Mouse (Mus musculus) myocyte (in vitro differentiated cells): ENCODE measurements at regions not wholly inside any gene's neighbourhood (a gene's known extent, or its start where the extent isn't known, plus 50 kb on each side); places are given as distances from the start of the nearest gene placed in this dataset.

ENCODE experiments used
- H3K27me3 ChIP-seq: one replicate; pipeline ENCODE4 v1.6.1; 2011; ENCODE audit not compliant: control insufficient read depth, insufficient read depth, insufficient read length
- H3K36me3 ChIP-seq: one replicate; pipeline ENCODE4 v1.6.1; 2011; ENCODE audit not compliant: control insufficient read depth, insufficient read depth
- H3K4me2 ChIP-seq: one replicate; pipeline ENCODE4 v1.6.1; 2011; ENCODE audit warnings: low read depth, control low read depth
- H3K4me3 ChIP-seq: one replicate; pipeline ENCODE4 v1.5.1; 2011; ENCODE audit warnings: mild to moderate bottlenecking, control low read depth, moderate library complexity
- H3K79me2 ChIP-seq: one replicate; pipeline ENCODE4 v1.6.1; 2011; ENCODE audit not compliant: control insufficient read depth, insufficient read depth
- H3ac ChIP-seq: one replicate; pipeline ENCODE4 v1.6.1; 2011; ENCODE audit not compliant: control insufficient read depth, insufficient read length
- CEBPB ChIP-seq: IDR thresholded peaks from 2 replicates; pipeline ENCODE4 v1.6.1; 2011; ENCODE audit warnings: mild to moderate bottlenecking, moderate library complexity; ENCODE audit not compliant: poor library complexity, insufficient read depth, severe bottlenecking
- E2F4 ChIP-seq: IDR thresholded peaks from one replicate; pipeline ENCODE4 v1.6.1; 2011; ENCODE audit warnings: mild to moderate bottlenecking, control low read depth, moderate library complexity; ENCODE audit not compliant: insufficient read depth
- MAX ChIP-seq: IDR thresholded peaks from one replicate; pipeline ENCODE4 v1.6.1; 2011; ENCODE audit warnings: low read depth, mild to moderate bottlenecking, control low read depth
- MYOD1 ChIP-seq, 3 experiments: IDR thresholded peaks; one replicate each; pipeline ENCODE4 v1.6.1; 2011; ENCODE audit warnings: control low read depth in 2 of 3, low read depth in 2 of 3, mild to moderate bottlenecking in 2 of 3, moderate library complexity in 1 of 3; ENCODE audit not compliant: insufficient read length in 2 of 3, control insufficient read depth in 1 of 3
- MYOG ChIP-seq, 3 experiments: IDR thresholded peaks; one replicate each; pipeline ENCODE4 v1.6.1; 2011; ENCODE audit warnings: control low read depth in 2 of 3, low read depth in 2 of 3, mild to moderate bottlenecking in 2 of 3; ENCODE audit not compliant: insufficient read length in 2 of 3, control insufficient read depth in 1 of 3, insufficient read depth in 1 of 3
- POLR2A ChIP-seq: IDR thresholded peaks from one replicate; pipeline ENCODE4 v1.6.1; 2011; ENCODE audit warnings: low read depth, mild to moderate bottlenecking, control low read depth, moderate library complexity; ENCODE audit not compliant: insufficient read length
- POLR2AphosphoS2 ChIP-seq: IDR thresholded peaks from one replicate; pipeline ENCODE4 v1.6.1; 2011; ENCODE audit warnings: low read depth, control low read depth; ENCODE audit not compliant: insufficient read length
- REST ChIP-seq: IDR thresholded peaks from one replicate; pipeline ENCODE4 v1.6.1; 2011; ENCODE audit warnings: mild to moderate bottlenecking, control low read depth, moderate library complexity; ENCODE audit not compliant: insufficient read depth, insufficient read length
- SRF ChIP-seq: IDR thresholded peaks from one replicate; pipeline ENCODE4 v1.6.1; 2011; ENCODE audit warnings: low read depth; ENCODE audit not compliant: control insufficient read depth, insufficient read length
- TCF12 ChIP-seq: IDR thresholded peaks from one replicate; pipeline ENCODE4 v1.6.1; 2011; ENCODE audit warnings: mild to moderate bottlenecking, control low read depth; ENCODE audit not compliant: poor library complexity, insufficient read depth, severe bottlenecking
- TCF3 ChIP-seq: IDR thresholded peaks from one replicate; pipeline ENCODE4 v1.6.1; 2011; ENCODE audit warnings: low read depth, control low read depth; ENCODE audit not compliant: insufficient read length
- USF1 ChIP-seq: IDR thresholded peaks from one replicate; pipeline ENCODE4 v1.6.1; 2011; ENCODE audit warnings: low read depth, mild to moderate bottlenecking, control low read depth, moderate library complexity

DNA sequence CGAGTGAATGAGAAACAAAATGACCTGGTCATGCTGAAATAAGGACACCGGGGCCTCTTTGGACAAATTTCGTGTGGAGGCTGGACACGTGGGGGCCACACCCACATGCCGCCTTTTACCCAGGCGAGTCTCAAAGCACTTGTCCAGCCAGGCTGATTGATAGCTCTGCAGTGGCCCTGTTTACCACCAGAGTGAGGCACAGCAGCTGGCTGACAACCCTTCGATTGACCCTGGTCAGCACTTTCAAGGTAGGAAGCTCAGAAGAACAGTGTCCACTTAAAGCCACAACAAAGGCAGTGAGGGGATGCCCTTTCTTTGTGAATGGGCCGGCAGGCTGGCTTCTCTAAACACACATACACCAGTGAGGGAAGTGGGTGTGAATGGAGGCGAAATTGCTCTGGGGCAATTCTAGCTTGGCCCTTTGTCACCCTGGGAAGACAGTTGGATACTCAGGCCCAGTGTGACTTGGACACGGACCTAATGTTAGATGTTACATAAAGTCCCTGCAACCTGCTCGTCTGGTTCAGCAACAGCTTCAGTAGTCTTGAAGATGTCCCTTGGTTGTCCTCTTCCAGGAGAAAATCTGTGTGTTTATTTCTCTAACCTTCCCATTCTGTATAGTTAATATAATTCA, 219.6 kb upstream of the Jarid2 start:
- Histone ChIP-seq H3ac (no peak overlapping the region), H3K27me3 (no peaks in the 10 kb centered on the region), H3K36me3 (no peaks in the 10 kb centered on the region), H3K79me2 (no peaks in the 10 kb centered on the region), H3K4me3 (no peak overlapping the region), H3K4me2 (no peak overlapping the region)
- no peak for TF ChIP-seq MAX
- TF ChIP-seq E2F4: no peak
- TF ChIP-seq SRF: no peak
- peak in 1 of 3 experiments; percentile 6 for TF ChIP-seq MYOG (IDR thresholded peaks at IDR 0.05; ENCODE audit: control insufficient read depth in 1 of 3, insufficient read depth in 1 of 3, insufficient read length in 2 of 3, low read depth in 2 of 3)

- no peaks in the 10 kb centered on the region for H3K27me3 ChIP-seq
- no peak for TF ChIP-seq MAX
- no peak for TF ChIP-seq E2F4
- TF ChIP-seq TCF12: no peak
- TF ChIP-seq SRF: no peak
- no peak for TF ChIP-seq POLR2A
- no peak for TF ChIP-seq MYOD1 (IDR thresholded peaks at IDR 0.05; ENCODE audit: control insufficient read depth in 1 of 3, insufficient read length in 2 of 3, low read depth in 2 of 3)
- TF ChIP-seq REST: no peak
- TF ChIP-seq MYOG (IDR thresholded peaks at IDR 0.05; ENCODE audit: control insufficient read depth in 1 of 3, insufficient read depth in 1 of 3, insufficient read length in 2 of 3, low read depth in 2 of 3): no peak
- no peak for TF ChIP-seq USF1
- TF ChIP-seq CEBPB: no peak
- no peak for TF ChIP-seq POLR2AphosphoS2
- no peak for TF ChIP-seq TCF3
- H3ac ChIP-seq: no peak overlapping the region
- no peaks in the 10 kb centered on the region for H3K36me3 ChIP-seq
- H3K4me2 ChIP-seq: no peak overlapping the region
- no peaks in the 10 kb centered on the region for H3K79me2 ChIP-seq
- no peak overlapping the region for H3K4me3 ChIP-seq
Observed at GRCm38 (mm10) chr13:44513378-44514285, 215.6 kb upstream of the Jarid2 start.

GRCm38 (mm10) chr13:44514636-44515158, 214.6 kb upstream of the Jarid2 start:
- Histone ChIP-seq H3K4me2 (no peak overlapping the region), H3ac (no peak overlapping the region), H3K4me3 (no peak overlapping the region), H3K36me3 (no peaks in the 10 kb centered on the region), H3K79me2 (no peaks in the 10 kb centered on the region), H3K27me3 (no peaks in the 10 kb centered on the region)
- no peak for TF ChIP-seq CEBPB

DNA sequence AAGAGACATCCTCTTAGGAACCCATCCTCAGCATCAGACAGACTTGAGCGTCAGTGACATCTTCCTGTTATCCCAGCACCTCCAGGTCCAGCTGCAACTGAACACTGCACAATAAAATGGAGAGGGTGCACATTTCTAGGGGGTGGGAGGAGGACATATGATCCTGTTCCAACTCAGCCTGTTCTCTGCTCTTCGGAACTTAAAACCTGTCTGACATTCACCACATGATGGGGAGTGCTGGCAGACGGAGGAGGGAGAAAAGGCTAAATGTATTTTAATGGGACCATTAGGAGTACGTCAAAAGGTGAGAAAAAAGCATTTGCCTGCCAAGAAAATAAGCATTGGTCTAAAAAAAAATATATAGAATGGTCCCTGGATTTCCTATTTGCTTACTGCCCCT, 212.4 kb upstream of the Jarid2 start:
- TF ChIP-seq USF1 (no peak), TCF3 (no peak), MAX (no peak), E2F4 (no peak), POLR2AphosphoS2 (no peak), MYOG (IDR thresholded peaks at IDR 0.05; ENCODE audit: control insufficient read depth in 1 of 3, insufficient read depth in 1 of 3, insufficient read length in 2 of 3, low read depth in 2 of 3) (no peak), CEBPB (no peak), SRF (no peak), REST (no peak), TCF12 (no peak), MYOD1 (IDR thresholded peaks at IDR 0.05; ENCODE audit: control insufficient read depth in 1 of 3, insufficient read length in 2 of 3, low read depth in 2 of 3) (no peak), POLR2A (no peak)
- Histone ChIP-seq H3K79me2 (no peaks in the 10 kb centered on the region), H3K4me2 (no peak overlapping the region), H3K27me3 (no peaks in the 10 kb centered on the region), H3ac (no peak overlapping the region), H3K4me3 (no peak overlapping the region), H3K36me3 (no peaks in the 10 kb centered on the region)

DNA sequence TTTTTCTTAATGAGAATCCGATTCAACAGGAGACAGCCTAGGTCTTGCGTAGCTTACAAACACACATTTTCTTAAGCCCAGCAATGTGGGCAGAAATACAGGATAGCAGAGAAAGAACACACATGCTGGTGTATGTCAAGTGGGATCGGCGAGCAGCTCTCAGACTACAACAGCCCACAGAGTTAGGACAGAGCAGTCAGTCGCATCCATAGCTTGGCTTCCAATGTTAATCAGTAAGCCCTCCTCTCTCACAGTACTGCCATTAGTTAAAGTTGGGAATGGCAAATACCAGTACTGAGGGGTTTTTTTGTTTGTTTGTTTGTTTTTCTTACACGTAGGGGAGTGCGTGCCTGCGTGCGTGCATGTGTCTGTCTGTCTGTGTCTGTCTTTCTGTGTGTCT, 212.0 kb upstream of the Jarid2 start:
- Histone ChIP-seq H3K4me3 (no peak overlapping the region), H3K79me2 (no peaks in the 10 kb centered on the region), H3K27me3 (no peaks in the 10 kb centered on the region), H3ac (no peak overlapping the region), H3K36me3 (no peaks in the 10 kb centered on the region), H3K4me2 (no peak overlapping the region)
- no peak for TF ChIP-seq MAX
- no peak for TF ChIP-seq USF1
- no peak for TF ChIP-seq TCF12
- TF ChIP-seq POLR2A: no peak
- no peak for TF ChIP-seq POLR2AphosphoS2
- no peak for TF ChIP-seq E2F4
- TF ChIP-seq TCF3: no peak
- no peak for TF ChIP-seq MYOG (IDR thresholded peaks at IDR 0.05; ENCODE audit: control insufficient read depth in 1 of 3, insufficient read depth in 1 of 3, insufficient read length in 2 of 3, low read depth in 2 of 3)
- TF ChIP-seq CEBPB: no peak
- TF ChIP-seq MYOD1 (IDR thresholded peaks at IDR 0.05; ENCODE audit: control insufficient read depth in 1 of 3, insufficient read length in 2 of 3, low read depth in 2 of 3): no peak
- no peak for TF ChIP-seq REST
